Mouse (Mus musculus): ENCODE measurements around the gene Myh10. TPM values are rescaled to one million over a fixed set of nuclear protein-coding genes. Genes with fewer than 3 reads are reported as not detected.

The Myh10 gene
- 10 to 100 TPM; 38.9 to 48.6 TPM for total RNA-seq (2021)
- long read RNA-seq, experiment 1, full-length matches to known transcripts = 1 of 7 reads
- long read RNA-seq, experiment 1, partial matches to known transcripts = 6 of 7 reads
- long read RNA-seq, experiment 1, other reads (novel, unspliced or antisense) = 0 of 7 reads
- long read RNA-seq, experiment 2, full-length matches to known transcripts = 2 of 6 reads
- long read RNA-seq, experiment 2, partial matches to known transcripts = 4 of 6 reads
- long read RNA-seq, experiment 2, other reads (novel, unspliced or antisense) = 0 of 6 reads

DNA sequence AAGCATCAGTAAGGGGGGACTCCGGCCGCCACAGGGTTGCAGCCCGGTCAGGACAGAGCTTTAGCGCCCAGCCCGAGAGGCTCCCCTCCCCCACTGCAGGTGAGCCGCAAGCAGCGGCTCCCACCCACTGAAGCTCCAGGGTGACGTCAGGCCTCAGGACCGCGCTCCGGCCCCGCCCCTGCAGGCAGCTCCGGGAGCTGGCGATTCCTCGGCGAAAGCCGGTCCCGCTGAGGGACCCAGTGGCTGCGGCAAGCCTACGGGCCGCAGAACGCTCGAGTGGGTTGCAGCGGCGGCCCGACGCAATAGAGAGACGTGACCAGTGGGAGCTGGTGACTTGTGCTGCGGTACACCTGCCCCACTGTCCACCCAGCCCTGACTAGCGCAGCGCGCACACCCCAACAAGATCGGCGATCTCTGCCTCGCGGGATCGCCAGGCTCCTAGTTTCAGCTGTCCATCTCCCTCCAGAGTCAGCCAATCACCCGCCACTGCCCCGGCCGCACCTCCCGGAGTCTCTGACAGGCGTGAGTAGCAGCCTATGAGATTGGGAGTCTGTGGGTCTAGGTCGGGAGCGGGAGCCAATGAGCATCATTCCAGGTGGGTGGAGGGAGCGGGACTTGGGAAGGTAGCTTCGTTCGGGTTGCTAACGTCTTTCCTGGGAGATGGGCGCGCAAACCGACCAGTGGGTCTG lies at the start of gene Myh10:
Gene Myh10, plus strand, starts transcription at position 239 of the 689 bp plus-strand sequence.
- peak; percentile 99 for DNase-seq

DNA sequence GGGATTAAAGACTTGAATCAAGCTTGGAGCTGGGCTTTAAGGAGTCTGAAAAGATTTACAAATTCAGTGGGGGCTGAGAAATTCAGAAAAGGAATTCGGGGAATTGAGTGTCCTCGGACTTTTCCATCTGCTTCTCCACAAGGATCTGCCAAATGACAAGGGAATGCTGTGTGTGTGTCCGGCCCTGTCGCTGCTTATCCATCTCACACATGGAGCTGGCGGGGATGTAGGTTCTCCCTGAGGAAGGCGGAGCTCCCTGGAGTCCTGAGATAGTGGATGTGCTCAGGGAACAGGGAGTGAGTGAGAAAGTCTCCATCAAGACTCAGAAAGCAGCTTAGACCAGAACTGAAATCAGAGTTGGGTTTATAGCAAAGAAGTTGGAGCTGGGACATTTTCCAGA lies 46.6 kb upstream of the Myh10 start:
- no peak for DNase-seq

DNA sequence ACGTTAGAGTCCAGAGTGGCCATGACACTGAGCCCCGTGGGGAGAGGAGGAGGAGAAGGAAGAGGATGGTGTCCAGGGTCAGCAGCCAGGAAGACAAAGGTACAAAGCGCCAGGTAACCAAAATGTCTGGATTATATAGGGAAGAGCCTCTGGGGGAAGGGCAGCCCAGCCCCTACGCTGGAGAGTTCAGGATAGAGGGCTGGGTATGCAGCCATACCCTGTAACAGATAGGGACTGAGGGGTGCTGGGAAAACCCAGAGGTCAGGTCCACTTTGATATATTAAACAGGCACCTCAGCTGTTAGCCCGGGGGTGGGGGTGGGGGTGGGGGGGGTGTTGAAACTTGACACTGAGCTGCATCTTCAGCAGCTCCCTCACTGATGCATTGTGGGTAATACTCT lies 43.6 kb upstream of the Myh10 start:
- DNase-seq = no peak

DNA sequence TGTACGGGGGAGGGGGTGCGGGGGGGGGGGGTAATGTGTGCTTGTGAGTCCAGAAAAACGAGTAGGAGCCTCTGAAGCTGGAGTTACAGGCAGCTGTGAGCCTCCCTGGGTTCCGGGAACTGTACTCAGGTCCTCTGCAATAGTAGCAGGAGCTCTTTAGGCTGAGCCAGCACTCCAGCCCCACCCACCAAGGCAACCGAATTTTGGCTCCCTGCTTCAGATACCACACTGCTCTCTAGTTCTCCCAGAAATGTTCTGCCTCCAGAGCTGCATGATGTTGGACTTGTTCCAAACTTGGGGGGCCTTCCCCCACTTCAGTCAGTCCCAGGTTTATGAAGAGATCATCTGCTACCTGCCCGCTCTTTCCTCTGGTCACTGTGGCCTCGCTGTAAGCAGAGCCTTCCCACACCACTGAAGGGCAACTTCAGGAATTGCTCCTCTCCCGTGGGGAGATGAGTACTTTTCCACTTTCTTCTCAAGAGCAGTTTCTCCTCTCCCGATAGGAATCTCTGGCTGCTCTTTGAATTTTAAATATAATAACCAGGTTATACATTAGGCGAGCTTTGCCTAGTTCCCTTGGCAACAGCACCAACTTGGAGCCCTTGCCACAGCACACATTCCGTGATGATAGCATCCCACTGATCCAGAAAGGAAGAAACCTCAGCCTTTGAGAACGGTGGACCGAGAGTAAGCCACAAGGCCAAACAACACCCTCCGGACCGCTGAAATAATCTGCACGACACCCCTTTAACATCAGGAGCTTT lies 42.8 kb upstream of the Myh10 start:
- no peak for DNase-seq

DNA sequence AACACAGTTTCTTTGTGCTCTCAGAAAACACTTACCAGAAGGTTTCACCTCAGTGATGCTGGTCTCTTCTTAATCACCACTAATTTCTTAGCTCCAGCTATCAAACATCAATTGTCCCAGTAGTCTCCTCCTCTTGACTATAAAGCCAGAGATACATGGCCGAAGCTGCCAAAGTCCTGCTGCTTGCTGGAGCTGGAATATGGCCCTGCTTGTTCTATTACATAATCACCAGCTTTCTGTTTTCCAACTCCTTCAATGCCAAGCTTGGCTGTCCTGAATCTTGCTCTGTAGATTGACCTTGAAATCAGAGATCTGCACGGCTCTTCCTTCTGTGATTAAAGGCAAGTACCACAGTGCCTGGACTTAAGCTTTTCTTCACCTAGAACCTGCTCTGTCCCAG lies 39.8 kb upstream of the Myh10 start:
- DNase-seq = peak; percentile 20

DNA sequence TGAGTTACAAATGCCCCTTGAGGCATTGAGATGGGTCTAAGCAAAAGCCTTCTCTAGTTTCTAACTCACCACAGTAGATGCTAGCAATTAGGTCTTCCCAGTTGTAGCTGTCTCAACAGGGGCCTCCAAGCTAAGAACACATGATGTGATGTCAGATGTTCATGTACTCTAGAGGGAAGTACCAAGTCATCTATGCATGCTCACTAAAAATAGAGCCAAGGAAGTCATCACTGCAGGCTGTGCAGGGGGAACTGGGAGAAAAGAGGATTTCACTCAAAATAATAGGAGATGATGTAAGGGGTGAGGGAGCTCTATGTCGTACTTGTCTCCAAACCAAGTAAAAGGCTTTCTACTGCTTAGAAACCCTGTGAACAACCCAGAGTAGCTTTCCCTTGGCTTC lies 35.8 kb upstream of the Myh10 start:
- no peak for DNase-seq

DNA sequence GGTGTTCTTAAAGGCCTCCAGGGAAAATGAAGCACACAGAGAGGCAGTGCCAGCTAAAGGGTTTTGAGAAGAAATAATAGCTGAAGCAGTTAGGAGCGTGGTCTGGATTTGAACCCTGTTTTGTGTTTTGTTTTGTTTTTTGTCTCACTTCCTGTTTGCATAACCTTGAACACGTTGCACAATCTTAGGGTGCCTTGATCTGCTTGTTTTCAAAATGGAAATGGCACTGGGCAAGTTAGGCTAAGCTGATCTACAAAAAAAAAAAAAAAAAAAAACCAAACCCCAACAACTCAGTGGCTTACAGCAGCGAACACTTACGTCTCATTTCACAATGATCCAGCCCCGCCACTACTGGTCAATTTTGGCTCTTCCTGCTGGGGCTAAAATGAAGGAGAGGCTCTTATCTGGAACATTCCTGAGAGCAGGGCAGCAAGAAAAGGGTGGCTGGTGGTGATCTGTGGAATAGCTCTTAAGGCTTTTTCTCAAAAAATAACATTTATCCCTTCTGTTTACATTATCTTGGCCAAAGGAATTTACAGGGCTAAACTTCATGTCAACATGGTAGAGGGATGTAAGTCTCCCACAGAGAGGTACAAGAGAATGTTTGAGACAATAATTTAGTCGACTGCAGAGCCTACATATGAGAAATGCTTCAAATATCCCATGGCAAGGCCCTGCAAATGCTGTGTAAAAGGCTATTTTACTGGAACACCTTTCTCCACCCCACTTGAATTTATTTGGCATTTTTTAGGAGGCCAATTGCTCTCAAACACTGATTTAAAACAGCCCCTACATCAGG lies 34.3 kb upstream of the Myh10 start:
- DNase-seq = no peak

DNA sequence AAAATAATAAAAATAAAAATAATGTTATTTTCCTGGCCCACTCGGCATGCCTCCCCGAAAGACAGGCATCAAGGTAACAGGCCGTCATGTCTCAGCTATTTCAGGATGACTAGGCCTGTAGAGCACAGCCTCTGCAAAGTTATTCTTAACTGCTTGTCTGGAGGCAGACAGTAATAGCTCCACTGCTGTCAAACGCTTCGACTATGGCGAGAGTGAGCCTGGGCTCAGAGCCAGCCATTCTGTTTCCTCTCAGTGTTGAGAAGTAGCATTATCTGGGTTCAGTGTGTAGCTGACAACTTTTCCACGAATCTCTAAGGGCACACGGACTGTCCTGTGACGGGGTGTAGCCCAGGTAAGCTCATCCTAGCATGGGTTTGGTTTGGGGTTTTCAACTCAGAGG lies 33.5 kb upstream of the Myh10 start:
- DNase-seq = peak; percentile 62

DNA sequence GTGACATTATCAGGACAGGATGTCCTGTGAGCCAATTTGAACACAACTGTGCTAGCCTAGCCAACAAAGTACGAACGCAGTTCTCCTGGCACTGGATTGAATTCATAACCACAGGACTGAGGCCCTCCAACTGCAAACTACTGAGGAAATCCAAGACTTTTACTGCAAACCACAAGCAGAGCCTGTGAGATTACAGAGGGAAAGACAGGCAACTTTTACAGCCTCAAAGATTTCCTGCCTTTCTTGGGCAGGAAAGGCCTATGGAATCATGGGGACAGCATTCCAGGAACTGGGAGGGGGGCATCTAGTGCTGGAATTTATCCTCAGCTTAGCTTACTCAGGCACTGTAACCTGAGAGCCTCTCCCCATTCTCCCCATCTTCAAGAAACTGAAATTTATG lies 26.0 kb upstream of the Myh10 start:
- no peak for DNase-seq

DNA sequence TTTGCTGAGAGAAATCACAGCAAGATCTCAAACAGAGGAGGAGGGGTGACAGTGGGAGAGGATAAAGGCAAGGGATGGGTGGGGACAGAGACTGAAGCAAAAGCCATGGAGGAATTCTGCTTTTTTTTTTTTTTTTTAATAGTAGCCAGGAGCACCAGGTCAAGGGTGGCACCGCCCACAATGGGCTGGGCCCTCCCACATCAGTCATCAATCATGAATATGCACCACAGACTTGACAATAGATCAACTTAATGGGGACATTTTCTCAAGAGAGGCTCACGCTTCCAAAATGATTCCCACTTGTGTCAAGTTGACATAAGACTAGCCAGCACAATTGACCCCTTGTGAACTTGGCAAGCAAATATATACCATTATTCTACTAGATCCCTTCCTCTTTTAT lies 25.1 kb upstream of the Myh10 start:
- DNase-seq = peak; percentile 24

DNA sequence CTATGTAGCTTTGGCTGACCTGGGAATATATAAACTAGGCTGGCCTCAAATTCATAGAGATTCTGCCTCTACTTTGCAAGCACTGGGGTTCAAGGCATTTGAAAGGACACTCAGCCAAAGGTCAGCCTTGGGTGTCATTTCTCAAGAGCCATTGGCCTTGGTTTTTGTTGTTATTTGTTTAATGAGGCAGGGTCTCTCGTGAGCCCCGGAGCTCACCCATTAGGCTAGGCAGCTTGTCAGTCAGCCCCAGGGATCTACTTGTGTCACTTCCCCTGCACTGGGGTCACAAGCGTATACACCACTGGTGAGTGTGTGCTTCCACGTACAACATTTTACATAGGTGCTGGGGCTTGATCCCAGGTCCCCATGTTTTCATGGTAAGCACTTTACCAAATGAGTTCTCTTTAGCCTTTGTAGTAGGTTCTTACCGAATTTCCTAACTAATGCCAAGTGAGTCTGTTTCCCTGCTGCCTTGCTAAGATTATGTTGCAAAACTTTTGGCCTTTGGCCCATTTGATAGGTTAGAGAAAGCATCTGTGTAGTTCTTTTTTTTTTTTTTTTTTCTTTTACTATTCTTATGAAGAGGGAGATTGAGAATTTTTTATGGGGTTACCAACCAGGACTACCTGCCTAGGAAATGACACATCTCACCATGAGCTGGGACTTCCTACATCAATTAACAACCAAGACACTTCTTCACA lies 18.9 kb upstream of the Myh10 start:
- peak; percentile 44 for DNase-seq

DNA sequence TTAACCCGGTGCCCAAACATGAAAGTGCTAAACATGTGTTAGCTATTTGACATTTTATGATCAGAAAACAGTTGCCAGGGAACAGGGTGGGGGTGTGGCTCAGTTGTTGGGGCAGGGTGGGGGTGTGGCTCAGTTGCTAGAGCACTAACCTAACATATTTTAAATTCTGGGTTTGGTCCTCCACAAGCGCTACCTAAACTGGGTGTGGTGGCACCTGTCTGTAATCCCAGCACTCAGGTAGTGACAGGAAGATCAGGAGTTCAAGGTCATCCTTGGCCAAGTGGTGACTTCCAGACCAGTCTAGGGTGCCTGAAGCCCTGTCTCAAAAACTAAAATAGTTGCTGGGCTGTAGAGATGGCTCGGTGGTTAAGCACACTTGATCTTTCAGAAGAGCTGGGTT lies 17.3 kb upstream of the Myh10 start:
- no peak for DNase-seq

DNA sequence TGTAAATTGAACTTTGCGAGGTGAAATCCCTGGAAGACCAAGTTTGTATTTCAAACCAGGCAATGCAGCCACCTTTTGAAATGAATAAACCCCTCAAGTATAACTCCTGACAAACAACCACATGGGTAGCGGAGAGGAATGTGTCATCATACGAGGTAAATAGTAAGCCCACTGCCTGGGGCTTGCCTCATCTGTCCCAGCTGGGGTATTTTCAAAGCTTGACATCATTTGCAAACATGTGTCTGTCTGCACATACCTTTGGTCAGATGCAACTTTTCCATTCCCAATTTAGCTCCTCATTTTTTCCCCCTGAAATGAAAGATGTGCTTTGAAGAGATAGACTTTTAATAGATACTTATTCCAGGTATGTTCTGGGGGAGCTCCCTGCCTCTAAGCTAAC lies 16.7 kb upstream of the Myh10 start:
- DNase-seq = no peak

DNA sequence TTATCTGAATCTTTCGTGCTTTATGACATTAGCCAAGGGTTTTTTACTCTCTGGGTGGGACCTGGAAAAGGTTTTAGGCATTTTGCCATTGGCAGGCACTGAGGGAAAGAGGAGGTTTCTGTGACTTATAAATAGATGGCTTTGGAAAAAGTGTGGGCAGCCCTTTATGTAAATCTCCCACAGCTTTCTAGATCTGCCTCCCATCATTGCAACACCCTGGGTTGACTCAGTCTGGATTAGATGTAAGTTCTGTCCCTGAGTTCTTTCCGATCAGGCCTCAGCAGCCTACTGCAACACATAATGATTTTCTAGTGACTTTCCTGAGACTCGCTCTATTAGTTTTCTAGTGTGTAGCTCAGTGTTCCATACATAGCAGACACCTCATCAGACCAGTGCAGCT lies 16.1 kb upstream of the Myh10 start:
- DNase-seq = no peak

DNA sequence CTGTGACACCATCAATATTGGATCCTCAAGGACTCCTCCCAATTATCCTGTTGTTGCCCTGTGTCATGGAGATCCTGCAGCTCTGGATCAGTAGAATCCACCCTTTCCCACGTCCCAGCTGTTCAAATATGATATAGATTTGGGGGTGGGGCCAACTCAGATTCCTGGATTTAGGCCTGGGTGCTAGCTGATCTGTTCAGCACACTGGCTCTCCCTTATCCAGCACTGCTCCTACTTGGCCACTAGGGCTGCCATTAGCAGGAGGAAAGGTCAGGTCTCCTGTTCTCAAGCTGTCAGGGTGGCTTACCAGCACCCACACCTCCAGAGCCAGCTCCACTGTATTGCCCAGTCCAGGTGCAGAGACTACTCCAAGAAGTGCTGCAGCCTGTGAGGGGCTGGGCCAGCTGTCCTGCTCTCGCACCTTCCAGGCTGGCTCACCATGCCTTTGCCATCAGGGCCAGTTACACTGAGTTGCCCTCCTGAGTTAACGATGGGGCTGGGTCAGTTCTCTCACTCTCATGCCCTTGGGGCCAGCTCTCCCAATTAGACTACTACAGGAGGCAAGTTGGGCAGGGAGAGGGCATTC lies 10.0 kb upstream of the Myh10 start:
- DNase-seq = no peak

DNA sequence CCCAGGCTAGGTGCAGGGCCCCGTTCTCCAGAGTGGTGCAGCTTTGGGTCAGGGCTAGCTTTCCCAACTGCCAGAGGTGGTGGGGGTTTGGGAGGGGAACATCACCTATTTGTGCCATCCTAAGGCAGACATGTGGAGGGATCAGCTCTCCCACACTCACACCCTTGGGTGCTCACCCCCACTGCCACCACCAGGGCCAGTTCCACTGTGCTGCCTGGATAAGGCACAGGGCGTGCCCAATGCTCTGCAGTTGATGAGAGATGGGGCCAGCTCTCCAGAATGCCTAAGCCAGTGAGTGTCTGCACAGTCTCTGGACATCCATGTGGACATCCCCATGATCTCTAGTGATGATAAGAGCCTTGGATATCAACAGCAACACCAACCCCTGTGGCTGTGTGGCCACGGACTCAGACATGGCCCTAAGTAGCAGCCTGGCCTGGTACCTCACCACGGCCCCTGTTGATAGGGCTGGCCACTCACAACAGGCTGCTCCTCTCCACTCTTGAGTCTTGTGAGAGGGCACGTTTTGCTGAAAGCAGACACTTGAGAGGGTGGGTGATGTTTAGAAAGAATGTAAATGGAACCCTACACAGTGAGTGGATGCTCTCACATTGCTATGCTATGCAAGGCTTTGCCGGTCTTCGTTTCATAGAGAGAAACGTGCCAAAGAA lies 9.1 kb upstream of the Myh10 start:
- DNase-seq = no peak

DNA sequence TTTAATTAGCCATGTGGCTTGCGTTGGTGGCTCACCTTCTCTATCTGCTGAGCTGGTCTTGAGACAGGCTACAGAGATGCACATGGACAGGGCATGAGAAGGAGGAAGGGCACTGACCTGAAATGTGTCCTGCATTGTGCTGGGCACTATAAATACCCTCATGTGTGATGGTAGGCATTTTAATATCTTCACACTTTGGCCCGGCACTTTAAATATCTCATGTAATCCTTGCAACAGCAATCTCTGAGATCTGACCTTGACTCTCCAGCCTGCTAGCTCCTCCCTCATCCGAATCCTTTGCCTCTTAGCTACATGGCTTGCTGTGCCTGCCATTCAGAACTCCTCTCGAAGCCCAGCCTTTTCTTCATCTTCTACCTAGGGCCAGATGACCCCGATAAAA lies 5.4 kb upstream of the Myh10 start:
- DNase-seq = no peak

DNA sequence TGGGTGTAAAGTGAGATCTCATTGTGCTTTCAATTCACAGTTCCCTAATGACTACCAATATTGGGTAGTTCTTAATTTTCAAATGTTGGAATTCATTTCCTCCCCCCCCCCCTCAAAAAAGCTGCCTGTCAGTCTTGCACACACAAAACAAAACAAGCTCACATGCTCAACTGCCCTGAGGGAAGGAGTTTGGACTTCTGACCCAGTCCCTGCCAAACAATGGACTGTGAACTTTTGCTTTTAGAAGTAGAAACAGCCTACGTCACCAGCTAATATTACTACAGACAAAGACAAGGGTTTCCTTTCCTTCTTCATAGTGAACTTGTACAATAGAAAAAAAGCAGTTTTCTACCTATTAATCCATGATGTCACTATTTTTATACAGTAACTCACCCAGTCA lies 2.1 kb upstream of the Myh10 start:
- no peak for DNase-seq

DNA sequence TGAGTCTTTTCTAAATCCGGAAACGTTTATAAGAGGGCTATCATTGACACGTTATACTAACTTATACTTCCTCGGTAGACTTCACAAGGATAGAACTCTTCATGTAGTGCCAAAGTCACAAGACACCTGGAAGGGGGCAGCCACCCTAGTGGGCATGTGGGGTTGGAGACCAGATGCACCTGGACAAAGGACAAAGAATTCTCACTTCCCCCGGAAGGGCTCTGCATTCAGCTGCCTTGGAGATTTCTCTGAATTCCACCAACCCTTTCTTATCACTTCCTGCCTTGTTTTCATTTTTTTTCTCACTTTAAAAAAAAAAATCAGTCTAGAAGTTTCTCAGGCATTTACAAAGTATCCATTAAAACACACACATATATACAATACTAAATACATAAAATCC lies 894 bp upstream of the Myh10 start:
- DNase-seq = no peak

DNA sequence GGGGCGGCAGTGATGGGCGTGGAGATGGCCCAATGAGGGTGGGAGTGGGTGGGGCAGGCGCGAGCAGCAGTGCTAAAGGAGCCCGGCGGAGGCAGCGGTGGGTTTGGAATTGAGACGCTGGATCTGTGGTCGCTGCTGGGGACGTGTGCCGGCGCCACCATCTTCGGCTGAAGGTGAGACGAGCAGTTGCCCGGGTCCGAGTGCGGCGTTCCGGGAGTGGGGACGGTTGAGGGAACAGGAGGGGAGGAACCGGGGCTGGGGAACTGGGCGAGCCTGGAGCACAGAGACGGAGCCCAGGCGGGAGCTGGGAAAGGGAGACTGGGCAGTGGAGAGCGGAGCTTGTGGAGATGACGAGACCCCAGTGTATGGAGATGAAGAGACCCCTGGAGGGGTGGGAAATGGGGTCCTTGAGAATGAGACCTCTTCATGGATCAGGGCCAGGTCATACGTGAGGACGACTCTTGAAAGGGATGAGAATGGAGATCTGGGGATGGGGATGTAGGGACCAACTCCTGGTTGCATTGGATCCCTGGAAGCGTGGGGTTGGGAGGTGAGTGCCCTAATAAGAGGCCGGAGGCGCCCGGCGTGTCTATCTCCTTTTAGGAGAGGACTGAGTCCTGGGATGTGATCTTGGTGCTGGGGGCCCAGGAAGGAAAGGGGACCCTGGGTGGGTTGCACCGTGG lies 792 bp downstream of the Myh10 start:
- DNase-seq = peak; percentile 35
